Mouse (Mus musculus) right cerebral cortex, postnatal 25 days (tissue): ENCODE results near the gene Spsb4.
"Not testable (repeated sequence)": the region's sequence is repeated elsewhere in the genome, so short reads cannot be mapped to it uniquely, and the experiment has no call there.

ENCODE experiments used
- DNase-seq: peaks from one replicate; pipeline ENCODE4 v3.0.0; 2022

Gene Spsb4

DNA sequence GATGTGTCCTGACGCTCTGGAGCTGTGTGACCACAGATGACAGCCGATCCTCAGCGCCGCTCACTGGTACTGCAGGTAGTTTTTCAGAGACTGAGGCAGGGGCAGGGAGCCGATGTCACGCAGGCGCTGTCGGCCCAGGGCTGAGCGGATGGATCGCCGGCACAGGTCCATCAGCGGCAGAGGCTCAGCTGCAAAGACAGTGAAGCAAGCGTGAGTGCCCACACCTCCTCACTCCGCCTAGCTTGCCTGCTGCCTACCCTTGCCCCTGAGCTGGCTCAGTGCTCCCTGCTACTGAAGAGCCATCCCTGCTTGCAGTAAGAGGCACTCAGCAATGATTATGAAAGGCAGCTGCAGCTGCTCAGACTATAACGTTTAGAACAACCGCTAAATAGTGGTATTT is 74.1 kb downstream of the Spsb4 start:
- DNase-seq, result no peak

DNA sequence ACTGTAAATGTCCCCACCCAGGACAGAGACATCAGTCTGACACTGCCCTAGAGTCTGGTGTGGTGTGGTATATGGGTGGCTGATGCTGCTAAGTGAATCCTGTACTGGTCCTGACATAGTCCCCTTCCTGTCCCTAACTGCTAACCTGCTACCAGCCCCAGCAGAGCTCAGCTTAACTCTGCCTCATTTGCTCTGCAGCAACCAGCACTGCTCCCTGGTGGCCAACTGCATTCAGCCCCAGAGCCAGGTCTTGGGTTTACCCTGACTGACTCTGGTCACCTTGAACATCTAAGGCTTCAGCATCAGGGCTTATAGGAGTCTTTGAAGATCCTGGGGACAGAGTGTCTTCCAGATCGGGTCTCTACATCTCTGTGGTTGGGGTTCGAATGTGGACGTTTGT is 75.7 kb downstream of the Spsb4 start:
- no peak for DNase-seq

DNA sequence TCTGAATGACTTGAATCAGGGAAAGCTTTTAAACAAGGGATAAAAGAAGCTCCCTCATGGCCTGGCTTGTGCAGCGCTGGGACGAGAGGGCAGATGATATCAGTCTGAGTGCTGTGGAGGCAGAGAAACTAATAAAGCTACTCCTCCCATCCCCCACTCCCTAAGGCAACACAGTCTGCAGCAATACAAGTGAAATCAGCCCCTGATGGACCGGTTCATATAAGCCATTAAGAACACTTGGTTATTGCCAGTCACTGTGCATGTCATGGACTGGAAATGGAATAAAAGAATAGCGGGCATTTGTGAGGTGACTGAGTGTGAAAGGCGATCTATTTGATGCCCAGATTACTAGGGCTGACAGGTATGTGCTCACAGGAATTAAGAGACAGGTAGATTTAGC is 79.8 kb downstream of the Spsb4 start:
- no peak for DNase-seq

DNA sequence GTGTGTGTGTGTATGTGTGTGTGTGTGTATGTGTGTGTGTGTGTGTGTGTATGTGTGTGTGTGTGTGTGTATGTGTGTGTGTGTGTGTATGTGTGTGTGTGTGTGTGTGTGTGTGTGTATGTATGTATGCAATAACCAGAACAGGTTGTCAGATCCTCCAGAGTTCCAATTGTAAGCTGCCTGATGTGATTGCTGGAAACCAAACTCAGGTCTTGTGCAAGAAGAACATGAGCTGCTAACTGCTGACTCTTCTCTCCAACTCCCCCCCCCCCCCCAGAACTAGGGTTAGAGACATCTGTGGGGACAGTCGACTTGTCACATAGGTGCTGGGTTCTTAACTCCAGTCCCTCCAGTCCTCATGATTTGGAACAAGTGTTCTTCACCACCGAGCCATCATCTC is 82.2 kb downstream of the Spsb4 start:
- not testable (repeated sequence) for DNase-seq

DNA sequence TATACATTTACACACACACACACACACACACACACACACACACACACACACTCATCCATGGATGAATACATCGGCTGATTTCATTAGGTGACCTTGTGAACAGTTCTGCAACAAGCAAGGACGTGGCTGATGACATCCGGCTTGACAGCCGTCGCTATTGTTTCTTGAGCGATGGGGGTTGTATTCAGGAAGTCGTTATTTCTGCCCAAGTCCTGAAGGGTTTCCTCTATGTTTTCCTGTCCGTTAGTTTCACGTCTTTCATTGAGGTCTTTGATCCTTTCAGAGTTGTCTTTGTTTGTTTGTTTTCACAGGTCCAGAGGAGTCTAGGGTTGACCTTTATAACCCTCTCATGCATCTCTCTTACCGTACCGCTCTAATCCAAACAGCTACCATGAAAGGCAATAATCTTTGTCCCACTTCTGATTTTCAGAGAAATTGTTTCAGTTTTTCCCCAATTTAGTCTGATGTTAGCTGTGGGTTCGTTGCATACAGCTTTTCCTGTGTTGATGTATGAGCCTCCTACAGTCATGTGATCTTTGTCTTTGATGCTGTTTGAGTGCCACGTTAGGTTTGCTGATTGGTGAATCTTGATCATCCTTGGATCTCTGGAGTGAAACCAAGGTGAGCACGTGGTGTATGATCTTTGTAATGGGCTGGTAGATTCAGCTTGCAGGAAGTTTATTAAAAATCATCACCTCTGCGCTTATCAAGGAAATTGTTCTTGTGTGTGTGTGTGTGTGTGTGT is 82.9 kb downstream of the Spsb4 start:
- DNase-seq, result no peak

DNA sequence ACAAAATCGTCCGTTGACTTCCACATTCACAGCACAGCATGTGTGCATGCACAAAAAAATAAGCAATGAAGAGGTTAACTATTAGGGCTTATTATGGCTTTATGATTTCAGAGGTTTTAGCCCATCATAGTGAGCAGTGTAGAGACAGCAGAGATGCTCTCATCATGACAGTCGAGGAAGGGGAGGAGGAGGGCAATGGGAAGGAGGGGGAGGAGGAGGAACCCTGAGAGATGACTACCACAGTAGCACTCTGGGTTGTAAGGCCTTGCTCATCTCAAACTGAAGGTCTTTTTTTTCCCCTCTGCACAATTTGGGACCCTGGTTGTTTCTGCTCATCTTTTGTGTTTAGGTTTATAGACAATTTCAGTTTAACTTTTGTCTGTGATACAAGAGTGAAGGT is 83.8 kb downstream of the Spsb4 start:
- DNase-seq, result no peak

DNA sequence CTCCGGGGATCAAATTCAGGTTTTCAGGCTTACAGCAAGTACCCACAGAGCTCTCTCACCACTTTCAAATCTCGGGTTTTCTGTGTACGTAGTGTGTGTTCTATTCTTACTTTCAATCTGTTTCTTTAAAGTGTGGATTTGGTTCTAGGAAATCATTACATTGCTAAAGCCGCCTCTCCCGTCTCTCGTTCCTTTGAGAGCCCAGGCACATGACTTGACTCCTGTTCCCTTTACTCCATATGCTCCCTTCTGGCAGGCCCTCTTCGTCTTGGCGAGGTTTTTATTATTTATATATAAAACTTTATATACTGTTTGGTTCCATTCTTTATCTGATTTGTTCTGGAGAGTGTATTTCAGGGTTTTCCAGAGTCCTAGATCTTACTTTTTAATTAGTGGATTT is 85.9 kb downstream of the Spsb4 start:
- DNase-seq, result no peak

DNA sequence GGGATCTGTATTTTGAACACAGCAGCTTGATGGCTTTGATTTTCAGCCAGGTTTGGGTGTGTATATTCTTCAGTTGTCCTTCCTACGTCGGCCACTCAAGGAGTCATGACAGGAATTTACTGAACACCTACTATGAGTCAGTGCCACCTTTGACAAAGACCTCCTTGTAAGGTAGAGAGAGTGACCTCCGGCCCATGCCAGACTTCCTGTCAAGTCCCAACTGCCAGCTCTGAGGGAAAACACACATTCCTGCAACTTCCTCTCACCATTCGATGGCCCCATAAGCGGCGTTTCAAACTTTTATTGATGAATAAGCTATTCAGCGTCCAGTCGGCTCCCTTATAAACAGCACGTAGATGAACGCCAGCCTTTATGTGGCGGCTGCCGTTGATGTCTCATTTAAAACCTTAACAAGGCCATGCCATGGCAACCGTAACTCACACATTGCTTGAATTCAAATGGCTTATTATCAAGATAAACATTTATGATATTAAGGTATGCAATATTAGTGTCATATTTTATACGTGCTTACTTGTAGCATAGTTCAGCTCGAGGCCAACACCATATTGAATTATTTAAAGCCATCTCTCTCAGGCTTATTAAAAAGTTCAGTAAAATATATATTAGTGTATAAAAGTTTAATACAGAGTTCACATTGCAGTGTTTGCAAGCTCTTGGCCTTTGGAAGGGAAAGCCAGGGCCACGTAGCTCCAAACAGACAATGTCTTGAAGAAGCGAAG is 94.9 kb downstream of the Spsb4 start:
- DNase-seq, result no peak

DNA sequence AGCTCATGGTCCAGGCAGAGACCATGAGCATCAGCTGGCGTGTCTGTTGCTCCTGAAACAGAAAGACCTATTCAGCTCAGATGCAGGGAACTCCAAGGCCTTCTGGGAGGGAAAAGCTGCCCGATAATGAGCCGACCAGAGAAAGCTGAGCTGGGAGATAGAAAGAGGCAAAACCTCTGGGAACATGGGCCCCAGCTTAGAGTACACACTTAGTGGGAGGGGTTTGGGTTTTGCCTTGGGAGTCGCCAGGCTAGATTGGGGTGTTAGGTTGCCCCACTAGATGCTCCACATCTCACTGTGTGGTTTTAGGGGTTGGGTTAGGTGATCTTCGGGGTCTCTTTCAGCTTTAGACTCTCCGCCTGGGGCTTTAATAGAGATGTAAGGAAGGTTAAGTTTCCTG is 95.5 kb downstream of the Spsb4 start:
- no peak for DNase-seq

DNA sequence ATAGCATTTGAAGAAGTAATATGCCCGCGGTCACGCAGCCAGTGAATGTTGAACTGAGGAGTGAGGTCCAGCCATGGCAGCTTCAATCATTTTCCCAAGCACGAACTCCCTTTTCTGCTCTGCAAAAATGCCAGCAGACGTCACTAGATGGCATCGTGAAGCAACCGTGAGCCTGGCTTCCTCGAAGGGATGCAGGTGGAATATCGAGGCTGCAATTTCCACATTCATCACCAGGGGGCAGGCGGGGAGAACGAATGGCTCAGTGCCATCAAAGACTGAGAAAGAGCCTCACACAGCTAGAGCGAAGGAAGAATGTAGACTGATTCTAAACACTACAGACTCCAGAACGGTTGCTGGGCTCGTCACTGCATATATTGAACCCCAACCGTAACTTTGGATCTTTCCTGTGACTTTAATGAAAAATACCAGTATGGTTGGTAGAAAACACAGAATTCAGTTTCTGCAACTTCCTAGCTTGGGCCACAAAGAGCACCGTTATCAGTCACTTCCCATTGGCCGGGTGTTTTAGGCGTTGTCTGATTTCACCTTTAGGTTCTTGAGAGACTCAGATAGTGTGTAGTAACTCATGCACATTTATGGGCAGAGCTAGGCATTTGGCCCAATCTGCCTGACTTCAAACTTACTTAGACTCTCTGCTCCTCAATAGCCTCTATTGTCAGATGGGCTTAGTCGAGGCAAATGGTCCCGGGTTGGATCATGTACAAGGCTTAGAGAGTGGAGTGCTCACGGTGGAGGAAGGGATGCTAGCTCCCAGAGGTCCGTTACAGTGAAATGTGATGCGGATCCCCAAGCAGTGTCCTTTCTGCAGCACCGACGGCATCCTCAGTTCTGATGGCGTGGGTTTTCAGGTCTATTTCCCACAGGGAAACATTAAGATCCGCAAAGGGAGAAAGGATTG is 101.8 kb downstream of the Spsb4 start:
- peak; percentile 94 for DNase-seq

DNA sequence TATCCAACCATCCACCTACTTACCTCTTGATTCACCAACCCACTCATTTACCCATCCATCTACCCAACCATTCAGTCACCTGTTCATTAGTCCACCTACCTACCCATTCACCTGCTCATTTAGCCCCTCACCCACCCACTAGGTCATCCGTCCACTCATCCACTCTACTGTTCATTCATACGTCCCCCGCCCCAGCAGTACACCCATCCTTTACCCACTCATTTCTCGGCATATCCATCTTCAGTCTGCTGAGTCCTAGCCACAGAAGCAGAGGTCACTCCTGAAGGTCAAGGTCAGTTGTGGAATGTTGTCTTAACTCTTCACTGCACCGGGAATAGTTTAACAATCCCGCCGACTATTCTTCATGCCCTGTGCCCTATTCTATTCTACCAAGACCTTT is 102.6 kb downstream of the Spsb4 start:
- DNase-seq, result no peak

DNA sequence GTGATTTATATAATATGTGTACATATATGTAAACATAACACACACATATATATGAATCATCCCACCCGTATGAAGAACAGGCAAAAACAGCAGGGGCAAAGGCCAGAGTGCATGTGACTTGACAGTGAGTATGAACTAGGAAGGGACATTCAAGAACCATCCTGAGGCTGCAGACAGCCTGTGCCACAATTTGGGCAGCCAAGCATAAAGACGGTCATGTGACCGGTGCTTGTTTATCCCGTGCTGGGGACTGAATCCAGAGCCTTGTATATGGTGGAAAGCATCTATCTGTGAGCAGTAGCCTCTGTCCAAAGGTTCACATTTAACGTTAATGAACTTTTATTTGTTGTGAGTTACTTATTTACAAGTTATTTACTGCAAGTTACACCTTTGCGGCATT is 103.8 kb downstream of the Spsb4 start:
- DNase-seq, result no peak

DNA sequence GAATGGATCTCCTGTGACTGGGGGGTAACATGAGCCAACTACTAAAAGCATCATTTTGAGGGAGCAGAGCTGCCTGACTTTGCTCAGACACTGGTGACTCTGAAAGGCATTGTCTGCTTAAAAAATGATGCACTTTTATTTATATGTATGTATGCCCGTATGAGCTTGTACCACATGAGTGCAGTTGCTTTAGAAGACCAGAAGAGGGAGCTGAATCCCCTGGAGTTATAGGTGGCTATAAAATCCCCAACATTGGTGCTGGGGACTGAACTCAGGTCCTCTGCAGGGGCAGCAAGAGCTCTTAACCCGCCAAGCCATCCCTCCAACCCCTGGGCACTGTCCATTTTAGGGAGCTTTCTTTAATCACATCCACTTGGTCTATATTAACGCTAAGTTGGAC is 104.6 kb downstream of the Spsb4 start:
- DNase-seq, result no peak

DNA sequence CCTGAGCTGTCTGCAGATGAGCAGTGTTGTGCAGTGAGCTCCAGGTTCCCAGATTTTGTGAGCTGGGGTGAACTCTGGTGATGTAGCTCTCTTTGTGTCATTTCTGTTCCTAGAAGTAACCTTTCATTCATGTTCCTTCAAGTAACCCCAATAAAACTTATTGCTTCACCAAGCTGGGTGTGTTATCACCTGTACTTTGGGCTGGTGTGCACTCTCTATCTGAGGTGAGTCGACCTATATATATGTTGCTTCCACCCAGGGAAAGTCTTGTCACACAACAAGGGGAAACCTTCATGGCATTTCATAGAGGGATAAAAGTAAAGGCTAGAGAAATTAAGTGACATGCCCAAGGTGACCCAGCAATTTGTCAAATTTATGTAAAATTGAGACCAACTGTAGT is 109.1 kb downstream of the Spsb4 start:
- no peak for DNase-seq

DNA sequence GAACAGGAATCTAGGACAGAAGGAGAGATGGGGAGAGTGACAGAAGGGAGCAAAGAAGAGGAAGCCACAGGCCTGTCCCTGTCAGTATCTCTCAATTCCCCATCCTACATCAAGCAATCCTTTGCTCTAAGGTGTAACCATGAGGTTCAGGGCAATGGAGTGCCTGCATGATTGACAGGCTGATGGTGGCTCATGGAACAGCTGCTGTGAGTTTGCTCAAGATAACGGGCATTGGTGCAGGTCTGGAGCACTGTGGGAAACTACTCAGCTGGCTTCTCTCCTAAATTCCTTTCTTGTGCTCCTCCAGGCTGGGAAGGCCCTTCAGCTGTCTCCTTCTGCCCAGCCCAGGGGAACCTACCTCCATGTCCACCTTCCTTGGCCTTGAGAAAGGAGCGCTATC is 109.9 kb downstream of the Spsb4 start:
- no peak for DNase-seq

DNA sequence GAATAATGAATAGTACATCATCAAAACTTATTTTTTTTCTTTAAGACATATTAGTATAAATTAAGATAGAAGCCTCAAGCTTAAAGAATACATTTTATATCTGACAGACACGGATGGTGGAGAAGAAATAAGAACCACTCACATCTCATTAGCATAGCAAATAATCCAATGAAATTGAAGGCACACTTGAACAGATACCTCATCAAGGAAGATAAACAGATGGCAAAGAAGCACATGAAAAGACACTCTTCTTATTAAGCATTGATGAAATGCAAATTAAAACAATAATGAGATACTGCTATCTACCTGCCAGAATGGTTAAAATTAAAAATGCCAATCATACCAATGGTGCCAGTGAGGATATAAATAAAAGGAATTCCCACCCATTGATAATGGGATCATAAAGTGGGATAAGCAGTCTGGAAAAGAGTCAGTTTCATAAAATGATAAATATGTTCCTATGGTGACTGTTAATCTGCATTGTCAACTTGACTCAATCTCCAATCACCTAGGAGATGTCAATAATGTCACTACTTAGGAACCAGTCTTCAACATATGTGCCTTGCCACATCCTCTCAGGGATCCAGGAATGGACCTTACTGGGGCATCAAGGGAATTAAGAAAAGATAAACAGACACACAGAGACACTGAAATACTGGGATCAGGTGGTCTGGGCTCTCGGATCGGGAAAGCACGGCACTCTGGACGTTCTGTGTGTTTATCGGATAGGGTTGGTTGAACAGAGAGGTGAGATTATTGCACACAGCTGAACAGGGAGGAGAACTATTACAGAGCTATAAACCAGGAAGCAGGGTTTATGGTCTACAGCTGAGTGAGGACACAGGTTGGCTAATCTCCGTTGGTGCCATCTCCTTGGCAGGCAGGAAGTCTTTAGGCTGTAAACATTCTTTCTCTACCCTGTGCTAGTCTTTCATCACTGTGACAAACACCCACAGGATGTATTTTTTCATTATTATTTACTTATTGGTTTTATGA is 114.0 kb downstream of the Spsb4 start:
- no peak for DNase-seq

DNA sequence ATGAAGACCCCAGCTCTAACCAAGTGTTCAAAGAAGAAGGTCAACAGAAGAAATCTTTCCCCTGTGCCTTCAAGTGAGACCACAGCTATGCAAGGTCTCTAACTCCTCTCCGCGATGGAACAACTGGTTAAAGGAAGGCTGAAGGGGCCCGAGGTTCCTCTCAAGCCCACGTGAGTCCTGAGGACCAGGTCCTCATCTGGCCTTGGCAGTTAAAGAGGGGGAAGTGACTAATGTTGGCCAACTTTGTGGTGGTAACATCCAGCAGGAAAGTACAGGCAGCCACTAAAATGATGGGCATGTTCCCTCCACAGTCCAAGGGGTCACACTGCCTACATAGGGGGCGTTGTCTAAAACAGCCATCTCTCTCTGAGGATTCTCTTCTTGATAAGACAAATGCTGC is 118.9 kb downstream of the Spsb4 start:
- DNase-seq, result no peak

DNA sequence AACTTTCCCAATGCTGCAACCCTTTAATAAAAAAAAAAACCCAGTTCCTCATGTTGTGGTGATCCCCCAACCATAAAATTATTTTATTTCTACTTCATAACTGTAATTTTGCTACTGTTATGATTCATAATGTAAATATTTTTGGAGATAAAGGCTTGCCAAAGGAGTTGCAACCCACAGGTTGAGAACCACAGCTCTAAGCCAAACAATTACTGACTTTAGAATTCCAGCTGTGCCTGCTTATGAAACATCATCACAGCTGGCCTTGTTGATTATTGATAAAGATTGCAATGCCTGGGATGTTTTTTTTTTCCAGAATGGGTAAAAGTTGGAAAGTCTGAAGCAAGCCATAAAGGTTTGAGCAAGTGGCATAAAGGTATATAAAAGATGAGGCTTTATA is 119.6 kb downstream of the Spsb4 start:
- DNase-seq, result no peak

DNA sequence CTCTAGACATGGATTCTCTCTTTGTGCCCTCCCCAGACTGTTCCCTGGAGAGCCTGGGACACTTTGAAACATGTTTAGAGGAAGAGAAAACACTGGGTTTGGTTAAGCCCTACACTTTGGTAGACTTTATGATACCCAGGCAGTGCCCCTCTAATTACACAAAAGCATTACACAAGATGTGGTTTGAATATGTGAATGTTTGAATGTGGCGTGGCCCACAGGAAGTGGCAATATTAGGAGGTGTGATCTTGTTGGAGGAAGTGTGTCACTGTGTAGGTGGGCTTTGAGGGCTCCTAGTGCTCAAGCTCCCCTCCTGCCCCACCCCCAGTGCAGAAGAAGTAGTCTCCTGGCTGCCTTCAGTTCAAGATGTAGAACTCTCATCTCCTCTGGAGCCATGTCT is 122.0 kb downstream of the Spsb4 start:
- no peak for DNase-seq

DNA sequence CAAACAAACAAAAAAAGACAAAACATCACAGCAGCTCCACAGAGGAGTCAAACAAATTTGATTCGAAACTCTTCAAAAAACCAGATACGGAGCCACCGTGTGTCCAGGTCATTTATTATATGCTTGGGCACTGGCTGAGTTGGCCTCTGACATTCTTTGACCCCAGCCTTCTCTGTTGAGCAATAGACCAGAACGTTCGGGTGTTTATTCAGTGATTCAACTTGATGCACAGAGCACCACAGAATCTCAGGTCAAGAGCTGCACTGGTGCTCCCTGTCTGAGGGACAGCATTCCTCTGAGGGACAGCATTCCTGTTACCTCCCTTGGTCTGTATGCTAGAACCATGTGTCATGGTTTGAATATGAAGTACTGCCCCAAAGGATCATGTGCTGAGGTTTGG is 125.1 kb downstream of the Spsb4 start:
- DNase-seq, result no peak
